ENCODE assay signal across 18 mouse cellular contexts in the genomic region with DNA sequence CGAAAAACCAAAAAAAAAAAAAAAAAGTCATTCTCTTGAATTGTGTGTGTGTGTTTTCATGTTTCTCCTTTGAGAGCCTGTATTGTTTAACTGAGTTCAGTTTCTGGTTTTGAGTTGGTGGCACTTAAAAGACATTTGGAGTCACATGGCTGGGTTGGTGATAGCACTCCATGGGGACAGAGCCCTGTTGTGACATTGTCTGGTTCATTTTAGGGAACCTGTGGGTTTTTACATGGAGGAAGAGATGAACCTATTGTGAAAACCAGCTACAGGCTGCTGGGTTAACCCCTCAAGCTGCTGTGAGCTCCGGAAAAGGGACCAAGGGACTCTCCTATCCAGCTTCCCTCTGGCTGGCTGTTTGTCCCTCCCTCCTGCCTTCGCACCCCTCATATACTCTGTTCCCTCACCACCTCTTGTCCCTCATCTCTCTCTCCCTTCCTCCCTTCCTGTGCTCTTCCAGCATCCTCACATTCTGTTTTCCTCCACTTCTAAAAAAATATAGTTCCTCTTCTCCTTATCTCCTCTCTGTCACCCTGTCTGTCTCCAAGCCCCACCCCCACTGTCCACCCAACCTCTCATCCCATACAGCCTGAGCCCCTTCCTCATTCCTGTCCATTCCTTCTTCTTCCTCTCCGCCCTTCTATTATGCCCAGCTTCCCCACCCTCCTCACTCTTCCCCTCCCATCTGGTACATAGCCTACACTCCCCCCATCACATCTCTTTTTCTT. TPM values are rescaled to one million over a fixed set of nuclear protein-coding genes. Genes with fewer than 3 reads are reported as not detected.
DNase-seq lines count a peak whose midpoint lies in the region; ATAC-seq lines count a peak whose summit lies in the region.
"Had no signal": no experiment of that assay in that cellular context is flagged by ENCODE, and none has a peak within 500 bp of the region (broad histone marks: within the 10 kb centered on the region; RNA-seq: fewer than 3 reads in every experiment).

No protein-coding gene starts in this region.

- peak; percentile 36; the same call in 1 of the 2 replicates for ATAC-seq in liver, embryonic 11.5 days (replicated peaks; ENCODE audit: low FRiP score)
- ATAC-seq in megakaryocyte, adult 5-6 weeks (ENCODE audit: poor library complexity, severe bottlenecking): peak; percentile 99
- ATAC-seq in hindbrain, embryonic 11.5 days (ENCODE audit: low FRiP score): no peak
- ATAC-seq in activated CD4-positive, CD25-positive, alpha-beta regulatory T cell, adult 4 months: no peak
- ATAC-seq in forebrain, embryonic 11.5 days (replicated peaks; ENCODE audit: low FRiP score): no peak
- ATAC-seq: midbrain, embryonic 15.5 days had no signal

- H3K36me3 ChIP-seq in liver, embryonic 11.5 days (ENCODE audit: control insufficient read depth, insufficient read depth, low read length): no peaks in the 10 kb centered on the region
- no peaks in the 10 kb centered on the region for H3K36me3 ChIP-seq in hindbrain, embryonic 11.5 days (ENCODE audit: control insufficient read depth, insufficient read depth, low read length)
- no peaks in the 10 kb centered on the region for H3K36me3 ChIP-seq in forebrain, embryonic 11.5 days (ENCODE audit: control insufficient read depth, insufficient read depth, low read length)
- H3K36me3 ChIP-seq: embryonic facial prominence, embryonic 13.5 days; heart, embryonic 13.5 days; midbrain, embryonic 15.5 days had no signal

- DNase-seq in 416B (ENCODE audit: low read depth) (peak; percentile 76), MEL-GATA-1-ER (ENCODE audit: extremely low read depth, low read depth) (peak; percentile 82)
- no peak for DNase-seq in liver, embryonic 11.5 days (ENCODE audit: low spot score)
- no peak for DNase-seq in hindbrain, embryonic 11.5 days (ENCODE audit: low spot score)
- DNase-seq in forebrain, embryonic 11.5 days (ENCODE audit: low spot score): no peak
- DNase-seq: cerebellum, adult 18-20 months; gastrocnemius, postnatal 25 days; kidney, adult 11 months; kidney, postnatal 25 days; layer of hippocampus, postnatal 36 days; left cerebral cortex, postnatal 4 days; right cerebral cortex, postnatal 4 days had no signal

- WGBS in liver, embryonic 11.5 days: 51% methylated on average over 4 of the region's 4 CpGs
- 80% methylated on average over 3 of the region's 4 CpGs for WGBS in hindbrain, embryonic 11.5 days
- 80% methylated on average over 4 of the region's 4 CpGs for WGBS in forebrain, embryonic 11.5 days

- no peak overlapping the region for H3K27ac ChIP-seq in liver, embryonic 11.5 days (ENCODE audit: low read depth, low read length)
- no peak overlapping the region for H3K27ac ChIP-seq in hindbrain, embryonic 11.5 days (ENCODE audit: low read depth, low read length)
- H3K27ac ChIP-seq in forebrain, embryonic 11.5 days (ENCODE audit: low read depth, low read length): no peak overlapping the region
- H3K27ac ChIP-seq: embryonic facial prominence, embryonic 13.5 days; heart, embryonic 13.5 days; hindbrain, embryonic 14.5 days; midbrain, embryonic 15.5 days had no signal

- no peaks in the 10 kb centered on the region for H3K27me3 ChIP-seq in liver, embryonic 11.5 days (replicated peaks; ENCODE audit: control insufficient read depth, insufficient read depth, low read length)
- no peaks in the 10 kb centered on the region; the same call in 1 of the 2 replicates for H3K27me3 ChIP-seq in hindbrain, embryonic 11.5 days (ENCODE audit: control insufficient read depth, insufficient read depth, low read length)
- H3K27me3 ChIP-seq in forebrain, embryonic 11.5 days (ENCODE audit: control insufficient read depth, insufficient read depth, low read length): no peaks in the 10 kb centered on the region
- H3K27me3 ChIP-seq: embryonic facial prominence, embryonic 13.5 days; heart, embryonic 13.5 days; midbrain, embryonic 15.5 days had no signal

- no peak overlapping the region for H3K4me2 ChIP-seq in liver, embryonic 11.5 days
- no peak overlapping the region for H3K4me2 ChIP-seq in hindbrain, embryonic 11.5 days (replicated peaks; ENCODE audit: low read depth, low read length)
- no peak overlapping the region for H3K4me2 ChIP-seq in forebrain, embryonic 11.5 days (ENCODE audit: low read depth, low read length, severe bottlenecking)
- H3K4me2 ChIP-seq: embryonic facial prominence, embryonic 13.5 days; heart, embryonic 13.5 days; hindbrain, embryonic 14.5 days; midbrain, embryonic 15.5 days had no signal

- H3K9ac ChIP-seq in liver, embryonic 11.5 days (ENCODE audit: low read depth, low read length): no peak overlapping the region
- H3K9ac ChIP-seq in hindbrain, embryonic 11.5 days (ENCODE audit: low read depth, low read length): no peak overlapping the region
- no peak overlapping the region for H3K9ac ChIP-seq in forebrain, embryonic 11.5 days (ENCODE audit: low read length)
- H3K9ac ChIP-seq: embryonic facial prominence, embryonic 13.5 days; heart, embryonic 13.5 days; hindbrain, embryonic 14.5 days; midbrain, embryonic 15.5 days had no signal

- H3K4me1 ChIP-seq in liver, embryonic 11.5 days (replicated peaks; ENCODE audit: control insufficient read depth, insufficient read depth, low read length): peaks cover 4% of the 10 kb centered on the region; the same call in 1 of the 2 replicates
- H3K4me1 ChIP-seq in hindbrain, embryonic 11.5 days (replicated peaks; ENCODE audit: control insufficient read depth, insufficient read depth, low read length): no peaks in the 10 kb centered on the region
- no peaks in the 10 kb centered on the region for H3K4me1 ChIP-seq in forebrain, embryonic 11.5 days (replicated peaks; ENCODE audit: control insufficient read depth, insufficient read depth, low read length)
- H3K4me1 ChIP-seq: embryonic facial prominence, embryonic 13.5 days; heart, embryonic 13.5 days; midbrain, embryonic 15.5 days had no signal

- H3K9me3 ChIP-seq in liver, embryonic 11.5 days (ENCODE audit: control insufficient read depth, low read length): no peaks in the 10 kb centered on the region
- H3K9me3 ChIP-seq in hindbrain, embryonic 11.5 days (ENCODE audit: control insufficient read depth, low read length): no peaks in the 10 kb centered on the region
- no peaks in the 10 kb centered on the region for H3K9me3 ChIP-seq in forebrain, embryonic 11.5 days (ENCODE audit: control insufficient read depth, low read length)
- H3K9me3 ChIP-seq: embryonic facial prominence, embryonic 13.5 days; heart, embryonic 13.5 days; midbrain, embryonic 15.5 days had no signal

- no peak overlapping the region for H3K4me3 ChIP-seq in liver, embryonic 11.5 days (ENCODE audit: low read depth, low read length)
- no peak overlapping the region for H3K4me3 ChIP-seq in hindbrain, embryonic 11.5 days (ENCODE audit: low read depth, low read length)
- no peak overlapping the region for H3K4me3 ChIP-seq in forebrain, embryonic 11.5 days (ENCODE audit: low read depth, low read length)
- H3K4me3 ChIP-seq: embryonic facial prominence, embryonic 13.5 days; heart, embryonic 13.5 days; midbrain, embryonic 15.5 days had no signal

RNA-seq across cellular contexts. Expression of gene Sh3kbp1, which starts 11.6 kb away (rescaled TPM):
- 23.9 and 24.5 TPM in 2 replicates for polyA plus RNA-seq in liver, embryonic 11.5 days (2014; fragmentation: Nextera tagmentation; extraction: Ambion mirVana)
- 154 TPM in 2 replicates for total RNA-seq in megakaryocyte, adult 5-6 weeks (2015)
- total RNA-seq in megakaryocyte, adult 5-6 weeks (2017): 191 and 195 TPM in 2 replicates
- polyA plus RNA-seq in hindbrain, embryonic 11.5 days (2014; fragmentation: Nextera tagmentation; extraction: Ambion mirVana): 31.4 and 35.4 TPM in 2 replicates
- polyA plus RNA-seq in activated CD4-positive, CD25-positive, alpha-beta regulatory T cell, adult 4 months (2017; shearing (Covaris generic)): 100 to 1,000 TPM; 230 to 269 TPM
- polyA plus RNA-seq in forebrain, embryonic 11.5 days (2014; fragmentation: Nextera tagmentation; extraction: Ambion mirVana): 24.6 and 28.5 TPM in 2 replicates

Comparison
In these comparisons a context has a peak if more than half of its experiments do, and no peak if none do; other contexts are left out.
1. DNase-seq: peak in 416B (single experiment) and MEL-GATA-1-ER (single experiment); none in liver, embryonic 11.5 days (single experiment), hindbrain, embryonic 11.5 days (single experiment) and forebrain, embryonic 11.5 days (single experiment).
2. ATAC-seq: peak in liver, embryonic 11.5 days (single experiment) and megakaryocyte, adult 5-6 weeks (single experiment); none in hindbrain, embryonic 11.5 days (single experiment), activated CD4-positive, CD25-positive, alpha-beta regulatory T cell, adult 4 months (single experiment) and forebrain, embryonic 11.5 days (single experiment).